Mouse (Mus musculus): ENCODE measurements around the gene Arhgap5.

DNA sequence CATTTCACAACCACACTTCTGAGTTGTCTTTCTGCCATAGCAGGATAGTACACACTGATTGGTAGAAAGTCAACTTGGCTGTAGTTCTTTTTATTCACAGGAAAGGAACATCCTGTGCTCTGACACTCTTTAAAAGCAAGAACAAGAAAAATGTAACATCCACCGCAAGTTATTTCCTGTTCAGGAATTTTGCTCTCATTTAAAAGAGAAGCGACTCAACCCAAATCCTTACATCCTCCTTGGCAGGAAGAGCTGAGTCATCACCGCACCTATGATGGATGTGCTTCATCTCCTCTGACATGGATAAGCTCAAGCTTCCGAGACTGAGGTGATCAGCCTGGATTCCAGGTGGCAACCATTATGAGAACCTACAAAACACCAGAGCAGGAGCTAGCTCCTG is 103.6 kb downstream of the Arhgap5 start:
- TF ChIP-seq POLR2A (IDR thresholded peaks at IDR 0.05; ENCODE audit: low read depth, low read length): no peak
- no peak for TF ChIP-seq CTCF (IDR thresholded peaks at IDR 0.05; ENCODE audit: borderline replicate concordance, insufficient read depth, low read length)

Measured in embryonic fibroblast, embryonic 13.5 days (primary cell).